Mouse (Mus musculus): ENCODE data around the gene Pkig.
"Not testable (repeated sequence)": the region's sequence is repeated elsewhere in the genome, so short reads cannot be mapped to it uniquely, and the experiment has no call there.

Pkig gene

DNA sequence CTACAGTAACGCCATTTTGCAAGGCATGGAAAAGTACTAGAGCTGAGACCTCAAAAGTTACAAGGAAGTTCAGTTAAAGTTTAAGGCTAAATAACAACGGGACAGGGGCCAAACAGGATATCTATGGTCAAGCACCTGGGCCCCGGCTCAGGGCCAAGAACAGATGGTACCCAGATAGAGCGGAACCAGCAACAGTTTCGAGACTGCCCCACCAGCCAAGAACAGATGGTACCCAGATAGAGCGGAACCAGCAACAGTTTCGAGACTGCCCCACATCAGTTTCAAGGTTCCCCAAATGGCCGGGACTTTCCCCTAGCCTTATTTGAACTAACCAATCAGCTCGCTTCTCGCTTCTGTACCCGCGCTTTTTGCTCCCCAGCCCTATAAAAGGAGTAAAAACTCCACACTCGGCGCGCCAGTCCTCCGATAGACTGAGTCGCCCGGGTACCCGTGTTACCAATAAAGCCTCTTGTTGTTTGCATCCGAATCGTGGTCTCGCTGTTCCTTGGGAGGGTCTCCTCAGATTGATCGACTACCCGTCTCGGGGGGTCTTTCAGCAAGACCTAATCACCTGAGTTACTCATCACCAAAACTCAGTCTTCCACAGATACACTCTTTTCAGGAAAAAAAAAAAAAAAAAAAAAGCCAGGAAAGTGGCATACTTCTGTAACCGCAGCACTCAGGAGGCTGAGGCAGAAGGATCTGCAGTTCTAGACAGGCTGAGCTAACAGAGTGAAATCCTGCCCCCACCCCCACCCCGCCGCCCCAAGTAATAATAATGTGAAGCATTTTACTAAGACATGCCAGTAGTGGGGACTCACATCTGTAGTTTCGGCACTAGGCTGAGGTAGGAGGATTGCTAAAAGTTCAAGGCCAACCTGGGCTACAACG lies 15.3 kb upstream of the Pkig start:
- in situ Hi-C loops (cut with MboI; ENCODE audit: unreplicated experiment in 2 of 2), result loop anchor here in 1 of 2 experiments (5.0 kb wide), 1 partner anchor 439 kb away; no protein-coding TSS in a partner anchor

DNA sequence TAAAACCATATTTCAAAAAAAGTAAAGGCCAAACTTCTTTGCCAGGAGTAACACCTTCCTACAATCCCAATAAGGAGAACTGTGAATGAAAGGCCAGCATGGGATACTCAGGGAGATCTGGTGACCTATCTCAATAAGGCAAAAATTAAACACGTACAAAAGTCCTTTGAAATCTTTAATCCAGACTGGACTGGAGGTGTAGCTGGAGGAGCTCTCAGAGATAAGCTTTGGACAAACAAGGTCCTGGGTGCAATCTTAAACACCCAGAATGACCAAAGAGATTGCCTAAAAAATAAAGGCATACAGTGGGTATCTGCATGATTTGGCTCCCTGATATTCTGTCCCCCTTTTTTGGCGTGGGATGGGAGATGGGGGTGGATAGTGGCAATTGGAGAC lies 14.6 kb upstream of the Pkig start:
- in situ Hi-C loops (cut with MboI; ENCODE audit: unreplicated experiment in 2 of 2), result loop anchor here in 1 of 2 experiments (5.0 kb wide), 1 partner anchor 439 kb away; no protein-coding TSS in a partner anchor

DNA sequence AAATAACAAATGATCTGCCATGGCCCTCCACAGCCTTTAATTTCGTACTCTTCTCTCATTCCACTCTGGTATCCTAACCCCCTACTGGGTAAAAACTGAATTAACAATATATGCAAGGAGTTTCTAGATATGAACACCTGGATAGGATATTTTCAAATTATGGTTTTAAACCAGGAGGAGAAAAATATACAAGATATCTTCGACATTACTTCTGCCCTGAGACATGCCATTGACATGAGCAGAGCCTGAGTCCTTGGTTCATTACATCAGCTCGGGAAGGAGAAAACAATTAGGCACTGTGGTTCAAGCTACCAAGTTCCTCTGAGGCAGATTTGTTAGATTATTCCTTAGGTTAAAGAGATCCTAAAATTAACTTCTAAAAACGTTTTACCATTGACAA lies 14.1 kb upstream of the Pkig start:
- in situ Hi-C loops (cut with MboI; ENCODE audit: unreplicated experiment in 2 of 2), result loop anchor here in 1 of 2 experiments (5.0 kb wide), 1 partner anchor 438 kb away; no protein-coding TSS in a partner anchor

DNA sequence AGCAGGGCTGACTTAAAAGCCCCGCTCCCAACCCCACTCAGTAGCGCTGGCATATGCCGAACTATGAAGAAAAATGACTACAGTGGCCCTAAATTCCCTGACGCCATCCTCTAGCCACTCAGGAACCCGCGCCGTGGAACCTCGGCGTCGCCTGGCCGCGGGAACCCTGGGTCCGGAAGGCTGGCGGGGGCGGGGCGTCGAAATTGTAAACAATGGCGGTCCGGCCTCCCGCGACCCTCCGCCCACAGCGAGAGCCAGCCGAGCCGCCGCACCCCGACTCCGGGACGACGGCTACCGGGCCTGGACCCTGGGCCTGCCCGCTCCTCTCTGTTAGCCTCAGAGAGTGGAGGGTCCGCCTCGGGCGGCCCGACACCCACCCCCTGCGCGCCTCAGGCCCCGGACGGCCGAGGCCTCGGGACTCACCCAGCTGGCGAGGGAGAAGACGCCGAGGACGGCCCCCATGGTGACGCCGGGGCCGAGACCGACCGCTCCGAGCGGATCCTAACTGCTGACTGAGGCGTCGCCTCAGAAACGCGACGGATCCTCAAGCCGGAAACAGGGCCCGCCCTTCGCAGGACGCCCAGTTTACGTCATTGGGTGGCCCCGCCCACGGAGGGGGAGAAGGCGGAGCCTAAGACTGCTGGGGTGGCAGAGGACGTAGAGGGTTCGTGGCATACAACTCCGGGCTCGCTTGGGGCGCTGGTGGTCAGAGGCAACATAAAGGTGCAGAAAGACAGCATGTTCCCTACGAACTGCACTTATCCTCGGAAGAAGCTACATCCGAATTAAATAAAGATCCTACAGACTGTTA lies 13.4 kb upstream of the Pkig start, which contains the start of gene Serinc3:
Gene Serinc3, minus strand, starts transcription at position 557 of the 811 bp plus-strand sequence.
- in situ Hi-C loops (cut with MboI; ENCODE audit: unreplicated experiment in 2 of 2), result loop anchor here in 1 of 2 experiments (5.0 kb wide), 1 partner anchor 438 kb away; no protein-coding TSS in a partner anchor

DNA sequence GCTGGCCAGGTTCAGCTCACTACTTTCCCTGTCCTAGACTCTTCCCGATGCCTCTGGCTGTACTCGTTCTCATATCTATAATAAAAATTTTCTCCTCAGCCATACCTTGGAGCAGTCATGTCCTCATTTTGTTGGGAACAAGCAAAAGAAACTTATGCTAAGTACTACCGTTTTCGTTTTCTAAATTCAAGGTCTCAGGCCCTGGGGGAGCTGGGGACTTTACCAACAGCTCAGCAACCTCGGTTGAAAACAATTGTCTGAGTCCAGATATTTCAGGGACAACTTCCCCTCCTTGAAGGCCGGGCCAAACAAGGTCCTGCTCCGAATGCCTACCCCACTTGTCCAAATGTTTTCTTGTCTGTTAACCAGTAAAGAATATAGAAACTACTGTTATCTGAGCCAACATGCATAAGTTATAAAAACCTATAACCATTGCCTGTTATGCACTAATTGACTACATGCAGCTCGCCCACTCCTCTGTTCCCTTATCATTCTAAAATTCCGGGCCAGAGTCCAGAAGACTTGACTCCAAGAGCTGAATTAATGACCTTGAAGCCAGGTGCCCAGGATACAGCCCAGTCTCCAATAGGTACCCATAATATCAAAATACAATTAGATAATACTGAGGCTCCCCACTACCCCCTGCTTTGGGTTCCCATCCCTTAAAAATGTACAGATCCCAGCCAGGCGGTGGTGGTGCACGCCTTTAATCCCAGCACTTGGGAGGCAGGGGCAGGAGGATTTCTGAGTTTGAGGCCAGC lies 12.3 kb upstream of the Pkig start:
- in situ Hi-C loops (cut with MboI; ENCODE audit: unreplicated experiment in 2 of 2), result no loop called here

DNA sequence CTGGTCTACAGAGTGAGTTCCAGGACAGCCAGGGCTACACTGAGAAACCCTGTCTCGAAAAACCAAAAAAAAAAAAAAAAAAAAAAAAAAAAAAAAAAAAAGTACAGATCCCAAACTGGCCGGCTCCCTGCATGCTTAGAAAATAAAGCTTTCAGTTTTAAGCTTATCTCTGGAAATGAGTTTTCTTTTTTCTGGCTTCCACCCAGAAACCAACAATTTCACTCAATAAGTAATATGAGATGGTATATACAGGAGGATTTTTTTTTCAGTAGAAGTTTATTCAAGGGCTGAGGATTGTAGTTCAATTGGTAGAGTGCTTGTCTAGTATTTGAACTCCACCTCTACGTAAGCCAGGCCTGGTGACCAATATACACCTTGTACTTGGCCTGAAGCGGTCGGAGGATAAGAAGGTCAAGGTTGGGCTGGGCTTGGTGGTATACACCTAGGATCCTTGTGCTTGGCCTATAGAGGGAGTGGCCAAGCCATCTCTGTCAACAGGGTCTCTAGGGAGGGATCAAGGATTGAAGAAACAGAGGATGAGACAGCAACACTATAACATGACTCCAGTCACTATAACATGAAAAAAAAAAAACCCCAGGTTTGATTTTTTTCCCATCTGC lies 11.6 kb upstream of the Pkig start:
- in situ Hi-C loops (cut with MboI; ENCODE audit: unreplicated experiment in 2 of 2), result no loop called here

DNA sequence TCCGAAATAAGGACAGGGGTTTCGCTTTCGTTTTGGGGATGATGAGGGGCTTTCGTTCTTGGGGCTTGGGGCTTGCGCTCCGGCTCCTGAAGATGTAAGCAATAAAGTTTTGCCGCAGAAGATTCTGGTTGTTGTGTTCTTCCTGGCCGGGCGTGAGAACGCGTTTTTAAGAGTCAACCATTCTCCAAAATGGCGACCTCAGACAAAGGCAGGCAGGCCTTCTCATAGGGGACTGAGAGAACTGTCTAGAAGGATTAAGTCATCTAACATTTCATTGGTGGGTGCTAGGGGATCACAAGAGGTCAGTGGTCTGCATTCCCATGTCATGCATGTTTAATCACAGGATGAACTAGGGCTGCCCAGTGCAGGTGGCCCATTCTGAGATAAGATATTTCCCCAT lies 2.5 kb upstream of the Pkig start:
- in situ Hi-C loops (cut with MboI; ENCODE audit: unreplicated experiment in 2 of 2), result not testable (repeated sequence)

DNA sequence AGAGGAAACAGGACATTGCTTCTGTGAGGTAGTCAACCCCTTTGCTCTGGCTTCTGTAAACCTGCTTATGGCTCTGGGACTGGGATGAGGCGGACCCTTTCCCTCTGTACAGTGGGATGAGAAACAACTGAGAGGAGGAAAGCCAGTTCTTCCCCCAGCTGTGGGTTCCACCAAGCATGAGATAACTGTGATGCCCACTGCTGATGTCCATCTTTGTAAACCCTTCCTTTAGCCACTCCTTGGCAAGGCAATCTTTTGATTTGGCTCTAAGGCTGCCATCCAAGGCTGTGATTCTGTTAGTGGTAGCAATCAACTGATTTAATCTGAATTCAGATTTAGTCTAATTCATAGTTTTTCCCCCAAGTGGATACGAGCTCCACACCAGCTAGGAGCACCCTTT lies 700 bp upstream of the Pkig start:
- in situ Hi-C loops (cut with MboI; ENCODE audit: unreplicated experiment in 2 of 2), result no loop called here

DNA sequence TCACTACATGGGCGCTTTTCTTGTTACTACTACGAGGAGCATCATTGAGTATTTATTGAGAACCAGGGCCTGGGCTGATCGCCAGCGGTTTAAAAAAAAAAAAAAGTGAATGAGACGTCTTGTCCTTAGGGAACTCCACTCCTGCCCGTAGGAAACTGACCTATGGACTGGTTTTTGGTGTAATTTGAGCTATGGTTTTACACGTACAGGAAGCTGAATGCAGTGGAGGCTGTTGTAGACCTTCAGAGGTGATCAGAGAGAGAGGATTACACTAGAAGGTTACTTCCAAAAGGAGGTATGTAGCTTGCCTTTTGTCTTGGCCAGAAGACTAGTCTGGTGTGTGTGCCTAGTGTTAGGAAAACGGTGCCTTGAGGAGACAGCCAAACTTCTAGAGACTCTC lies 755 bp downstream of the Pkig start:
- in situ Hi-C loops (cut with MboI; ENCODE audit: unreplicated experiment in 2 of 2), result no loop called here

DNA sequence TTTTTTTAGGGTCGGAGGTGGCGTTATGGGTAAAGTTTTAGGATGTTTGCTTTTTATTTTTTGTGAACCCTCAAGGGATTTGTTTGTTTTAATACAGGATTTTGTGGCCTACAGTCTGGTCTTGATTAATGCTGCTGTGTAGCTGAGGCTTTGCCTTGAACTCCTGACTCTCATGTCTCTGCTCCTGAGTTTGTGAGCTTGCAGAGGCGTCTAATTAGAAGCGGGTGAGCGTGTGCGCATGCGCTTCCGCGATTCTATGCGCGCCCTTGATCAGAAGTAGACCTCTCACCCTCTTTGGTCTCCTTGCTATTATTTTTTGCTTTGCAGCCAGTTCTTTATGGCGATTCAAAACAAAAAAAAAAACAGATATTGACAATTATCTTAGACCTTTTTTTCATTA lies 1.2 kb downstream of the Pkig start:
- in situ Hi-C loops (cut with MboI; ENCODE audit: unreplicated experiment in 2 of 2), result no loop called here

DNA sequence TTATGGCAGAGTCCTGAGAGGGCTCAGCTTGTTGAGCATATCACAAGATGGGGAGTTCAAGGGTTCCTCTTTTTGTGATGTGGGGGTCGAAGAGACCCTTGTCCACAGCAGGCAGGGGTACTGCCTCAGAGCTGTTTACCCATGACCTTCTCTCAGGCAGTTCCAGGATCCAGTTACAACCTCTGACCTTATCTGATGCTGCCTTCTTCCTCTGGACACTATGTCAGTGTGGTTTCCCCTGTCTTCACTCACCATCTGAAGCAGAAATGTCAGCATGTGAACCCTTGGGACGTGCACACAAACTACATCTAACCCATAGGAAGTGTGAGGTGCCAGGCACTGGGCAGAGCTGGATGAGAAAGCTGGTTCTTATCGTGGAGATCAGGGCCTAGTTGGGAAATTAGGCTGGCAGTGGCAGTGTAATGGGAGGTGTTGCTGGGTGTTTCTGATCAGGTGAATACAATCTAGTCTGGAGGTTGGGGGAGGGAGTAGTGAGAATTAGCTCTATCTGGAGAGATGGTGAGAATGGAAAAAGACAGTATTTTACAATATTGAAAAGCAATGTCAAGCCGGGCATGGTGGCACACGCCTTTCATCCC lies 2.0 kb downstream of the Pkig start:
- in situ Hi-C loops (cut with MboI; ENCODE audit: unreplicated experiment in 2 of 2), result loop anchor here (5.0 kb wide), 1 partner anchor 57 kb away; no protein-coding TSS in a partner anchor

DNA sequence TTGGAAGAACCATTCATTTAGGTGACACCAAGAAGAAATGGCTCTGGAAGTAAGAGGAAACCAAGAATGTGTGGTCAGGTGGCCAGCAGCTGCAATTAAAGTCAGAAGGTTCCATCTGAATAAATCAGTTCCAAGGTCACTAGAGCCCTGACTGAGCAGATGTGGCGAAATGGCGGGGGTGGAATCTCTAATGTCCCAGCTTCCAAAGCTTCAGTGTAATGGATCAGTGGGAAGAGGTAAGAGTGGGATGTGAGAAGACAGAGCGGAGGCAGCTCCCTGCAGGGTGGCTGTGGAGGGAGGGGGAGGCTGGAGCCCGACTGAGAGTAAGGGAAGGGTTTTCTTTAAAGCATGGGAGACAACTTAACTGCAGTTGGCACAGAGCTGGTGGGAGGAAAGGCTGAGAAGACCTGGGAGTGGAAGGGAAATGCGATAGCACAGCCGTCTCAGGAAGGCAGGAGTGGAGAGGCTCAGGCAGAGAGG lies 3.2 kb downstream of the Pkig start:
- in situ Hi-C loops (cut with MboI; ENCODE audit: unreplicated experiment in 2 of 2), result loop anchor here (5.0 kb wide), 1 partner anchor 56 kb away; no protein-coding TSS in a partner anchor

DNA sequence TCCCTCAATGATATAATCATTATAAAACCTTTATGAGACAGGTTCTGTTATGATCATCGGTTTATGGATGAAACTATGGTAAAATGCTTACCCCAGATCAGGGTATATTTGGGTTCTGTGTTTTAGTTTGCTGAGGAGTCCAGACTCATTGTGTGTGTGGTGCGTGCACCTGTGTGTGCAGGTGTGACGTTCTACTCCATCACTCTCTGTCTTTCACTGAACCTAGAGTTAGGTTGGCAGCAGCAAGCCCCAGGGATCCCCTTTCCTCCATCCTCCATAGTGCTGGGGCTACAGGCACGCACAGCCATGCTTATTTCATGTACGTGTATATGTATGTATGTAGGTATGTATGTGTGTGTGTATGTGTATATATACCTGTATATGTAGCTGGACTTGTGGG lies 3.9 kb downstream of the Pkig start:
- in situ Hi-C loops (cut with MboI; ENCODE audit: unreplicated experiment in 2 of 2), result loop anchor here (5.0 kb wide), 1 partner anchor 55 kb away; no protein-coding TSS in a partner anchor

DNA sequence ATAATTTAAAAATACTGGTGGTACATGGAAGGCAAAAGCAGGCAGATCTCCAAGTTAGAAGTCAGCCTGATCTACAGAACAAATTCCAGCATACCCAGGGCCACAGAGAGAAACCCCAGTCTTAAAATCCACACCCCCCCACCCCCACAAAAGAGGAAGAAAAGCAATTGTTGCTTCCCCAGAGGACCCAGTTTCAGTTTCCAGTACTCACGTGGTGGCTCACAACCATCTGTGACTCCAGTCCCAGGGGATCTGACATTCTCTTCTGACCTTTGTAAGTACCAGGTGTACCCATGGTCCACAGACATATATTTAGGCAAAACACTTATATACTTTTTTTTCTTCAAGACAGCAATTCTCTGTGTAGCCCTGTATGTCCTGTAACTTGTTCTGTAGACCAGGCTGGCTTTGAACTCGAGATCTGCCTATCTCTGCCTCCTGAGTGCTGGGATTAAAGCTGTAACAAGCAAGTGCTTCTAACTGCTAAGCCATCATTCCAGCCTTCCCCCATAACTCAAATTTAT lies 4.6 kb downstream of the Pkig start:
- in situ Hi-C loops (cut with MboI; ENCODE audit: unreplicated experiment in 2 of 2), result loop anchor here (5.0 kb wide), 1 partner anchor 55 kb away; no protein-coding TSS in a partner anchor

DNA sequence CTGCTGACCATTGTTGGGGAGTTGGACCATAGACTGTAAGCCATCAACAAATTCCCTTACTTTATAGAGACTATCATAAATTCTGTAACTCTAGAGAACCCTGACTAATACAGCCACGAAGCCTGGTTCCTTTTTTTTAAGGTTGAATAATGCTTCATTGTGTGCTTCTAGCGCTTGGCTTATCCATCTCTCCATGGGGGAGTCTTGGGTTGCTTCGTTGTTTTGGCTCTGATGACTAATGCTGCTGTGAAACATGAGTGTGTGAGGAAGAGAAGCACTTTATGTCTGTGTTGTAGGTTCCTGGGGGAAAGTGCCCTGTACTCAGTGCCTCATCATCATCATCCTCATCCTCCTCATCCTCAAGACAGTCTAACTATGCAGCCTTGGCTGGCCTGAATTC lies 5.7 kb downstream of the Pkig start:
- in situ Hi-C loops (cut with MboI; ENCODE audit: unreplicated experiment in 2 of 2), result loop anchor here (5.0 kb wide), 1 partner anchor 53 kb away; no protein-coding TSS in a partner anchor

DNA sequence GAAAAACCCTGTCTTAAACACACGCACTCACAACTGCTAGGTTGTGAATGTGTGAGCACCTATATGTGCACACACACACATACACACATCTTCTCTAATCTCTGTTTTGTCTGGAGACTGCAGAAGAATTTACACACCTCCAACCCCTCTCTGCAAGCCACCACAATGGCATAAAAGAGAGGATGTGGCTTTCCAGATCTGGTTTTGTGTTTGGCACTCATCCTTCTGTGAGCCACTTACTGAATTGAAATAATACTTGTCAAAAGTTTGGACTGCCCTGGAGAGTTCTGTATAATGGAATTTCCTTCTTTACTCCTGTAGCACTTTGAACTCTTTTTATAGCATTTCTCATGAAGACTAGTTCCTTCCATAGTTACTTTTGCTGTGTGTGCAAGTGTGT lies 8.9 kb downstream of the Pkig start:
- in situ Hi-C loops (cut with MboI; ENCODE audit: unreplicated experiment in 2 of 2), result no loop called here

DNA sequence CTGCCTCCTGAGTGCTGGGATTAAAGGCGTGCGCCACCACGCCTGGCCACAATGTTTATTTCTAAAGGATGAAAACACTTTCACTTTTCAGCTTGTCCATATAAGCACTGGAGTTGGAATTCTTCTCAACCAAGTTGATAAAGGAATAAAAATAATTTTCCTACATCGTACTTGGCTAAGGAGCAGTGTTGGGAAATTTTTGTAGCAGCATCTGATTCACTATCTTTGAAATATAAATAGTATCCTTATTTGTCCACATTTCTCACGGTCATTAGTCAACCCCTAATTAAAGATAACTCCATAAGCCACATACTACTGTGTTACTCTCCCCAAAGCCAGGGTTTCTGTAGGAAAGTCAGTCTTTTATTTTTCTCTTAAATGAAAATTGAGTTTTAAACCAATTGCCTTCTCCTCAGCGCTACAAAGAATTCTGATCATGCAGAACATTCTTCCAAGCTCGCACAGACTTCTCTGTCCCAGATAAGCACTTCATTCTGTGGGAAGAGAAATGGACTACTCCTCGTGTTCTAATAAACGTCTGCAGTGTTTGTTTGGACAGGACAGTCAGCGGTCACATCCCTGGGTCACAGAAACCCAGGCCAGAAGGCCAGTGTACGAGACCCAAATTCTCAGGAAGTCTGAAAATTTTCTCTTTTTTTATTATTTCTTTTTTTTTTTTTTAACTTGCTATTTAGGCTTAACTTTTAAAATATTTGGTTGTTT lies 12.8 kb downstream of the Pkig start:
- in situ Hi-C loops (cut with MboI; ENCODE audit: unreplicated experiment in 2 of 2), result no loop called here

DNA sequence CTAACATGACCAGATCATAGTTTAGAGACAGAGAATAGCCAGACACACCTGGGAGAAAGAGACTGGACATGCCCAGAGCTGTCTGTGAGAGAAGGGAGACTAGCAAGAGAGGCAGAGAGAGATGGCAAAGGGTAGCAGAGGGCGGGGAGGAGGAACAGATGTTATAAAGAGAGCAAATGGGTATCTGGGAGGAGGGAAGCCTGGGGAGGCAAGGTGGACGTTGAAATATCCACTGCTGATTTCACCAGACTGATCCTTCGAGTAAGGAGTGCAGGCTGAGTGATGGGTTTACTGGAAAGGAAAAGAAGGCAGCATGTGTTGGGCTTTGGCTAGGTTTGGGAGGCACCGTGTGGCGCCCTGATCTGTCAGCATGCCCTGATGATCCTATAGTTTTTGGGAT lies 16.2 kb downstream of the Pkig start:
- in situ Hi-C loops (cut with MboI; ENCODE audit: unreplicated experiment in 2 of 2), result no loop called here

Measured in v-Abl transformed pro-B cells (cell line).